Mouse (Mus musculus): ENCODE data around the gene Spata25.

DNA sequence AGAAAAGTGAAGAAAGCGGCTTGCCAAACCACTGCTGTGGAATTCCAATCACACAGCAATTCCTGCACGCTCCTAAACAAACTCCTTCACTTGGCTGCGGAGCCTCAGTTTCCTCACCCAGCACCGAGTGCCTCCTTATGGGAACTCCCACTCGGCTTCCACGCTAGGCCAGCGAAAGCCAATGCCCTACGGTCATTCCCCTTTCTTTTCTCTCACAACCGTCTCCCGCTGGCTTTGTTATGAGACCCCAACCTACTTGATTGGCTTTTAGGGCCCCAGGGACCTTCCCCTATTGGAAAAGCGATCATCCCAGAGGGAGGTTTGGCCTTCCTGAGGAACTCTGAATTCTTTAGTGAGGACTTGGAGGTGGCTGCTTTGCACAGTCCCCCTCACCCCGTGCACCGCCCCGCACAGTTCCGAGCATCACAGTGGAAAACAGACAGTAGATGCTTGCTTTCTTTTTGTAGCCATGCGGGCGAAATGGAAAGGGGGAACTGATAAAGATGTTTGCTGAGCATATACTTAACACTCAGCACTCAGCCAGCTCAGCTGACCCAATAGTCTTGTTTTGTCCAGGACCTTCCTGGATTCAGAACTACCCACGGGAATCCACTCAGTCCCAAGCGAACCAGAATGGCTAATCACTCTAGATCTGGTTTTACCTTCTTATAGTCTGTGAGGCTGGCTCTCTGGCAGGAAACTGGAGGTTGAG is 29.7 kb upstream of the Spata25 start:
- no peak for TF ChIP-seq CTCF (IDR thresholded peaks at IDR 0.05; ENCODE audit: low read depth)
- no peak for TF ChIP-seq EP300 (IDR thresholded peaks at IDR 0.05; ENCODE audit: low read depth)
